In the genomic region with DNA sequence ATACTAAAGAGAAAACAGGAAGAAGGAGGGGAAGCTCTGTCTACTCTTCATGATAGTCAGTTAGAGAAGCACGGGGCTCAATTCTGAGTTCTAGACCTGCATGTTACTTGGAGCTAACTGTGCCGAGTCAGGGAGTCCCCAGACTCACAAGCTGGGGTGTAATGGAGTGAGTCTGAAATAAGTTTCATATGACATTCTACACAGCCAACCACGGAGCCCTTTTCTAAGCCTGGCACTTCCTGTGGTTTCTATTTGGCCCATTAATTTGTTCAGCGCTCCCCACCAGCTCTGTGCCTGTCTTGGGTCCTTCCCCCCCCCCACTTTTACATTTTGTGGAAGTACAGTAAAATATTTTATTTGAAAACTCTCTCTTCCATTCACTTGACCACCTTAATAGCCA, we compare ENCODE assay signal across 19 mouse cellular contexts. TPM values are rescaled to one million over a fixed set of nuclear protein-coding genes. Genes with fewer than 3 reads are reported as not detected.
DNase-seq lines count a peak whose midpoint lies in the region; ATAC-seq and TF ChIP-seq lines count a peak whose summit lies in the region.
"Had no signal": no experiment of that assay in that cellular context is flagged by ENCODE, and none has a peak within 500 bp of the region (broad histone marks: within the 10 kb centered on the region; RNA-seq: fewer than 3 reads in every experiment).

No protein-coding gene starts in this region.

- H3K27ac ChIP-seq in kidney, embryonic 15.5 days, result 0 out of 2 replicates have a peak overlapping the region, but pooled peaks have one; percentile 51
- peak overlapping the region; percentile 69 for H3K27ac ChIP-seq in liver, postnatal 0 days (ENCODE audit: low read depth)
- H3K27ac ChIP-seq: limb, embryonic 12.5 days; midbrain, embryonic 15.5 days had no signal

- no peak overlapping the region for H3K4me2 ChIP-seq in kidney, embryonic 15.5 days
- H3K4me2 ChIP-seq in liver, postnatal 0 days (ENCODE audit: low read depth, low read length), result peak overlapping the region; percentile 61
- H3K4me2 ChIP-seq: limb, embryonic 12.5 days; midbrain, embryonic 15.5 days had no signal

- no peak for ATAC-seq in kidney, embryonic 15.5 days (replicated peaks; ENCODE audit: low FRiP score)
- ATAC-seq in CD4-positive, CD25-positive, alpha-beta regulatory T cell, adult 4 months, result peak; percentile 69
- peak; percentile 14 to 30; a peak in 2 of 4 replicates for ATAC-seq in hematopoietic stem cell, adult 5-6 weeks (replicated peaks in 1 of 2; ENCODE audit: insufficient read depth in 1 of 2, low FRiP score in 2 of 2, low TSS enrichment in 1 of 2, low read depth in 1 of 2, poor library complexity in 2 of 2, severe bottlenecking in 2 of 2)
- no peak for ATAC-seq in liver, postnatal 0 days
- no peak for ATAC-seq in megakaryocyte-erythroid progenitor cell, adult 5-6 weeks (replicated peaks; ENCODE audit: low FRiP score, low TSS enrichment, poor library complexity, severe bottlenecking)
- ATAC-seq: midbrain, embryonic 15.5 days had no signal

- H3K9me3 ChIP-seq in kidney, embryonic 15.5 days (replicated peaks), result no peaks in the 10 kb centered on the region
- H3K9me3 ChIP-seq in liver, postnatal 0 days (ENCODE audit: low read length), result no peaks in the 10 kb centered on the region
- H3K9me3 ChIP-seq: forebrain, embryonic 10.5 days; limb, embryonic 12.5 days; midbrain, embryonic 15.5 days had no signal

- WGBS in kidney, embryonic 15.5 days, result 62% methylated on average over 4 of the region's 4 CpGs
- 42% methylated on average over 4 of the region's 4 CpGs for WGBS in liver, postnatal 0 days (ENCODE audit: insufficient replicate concordance)

- no peak for TF ChIP-seq EP300 in liver, postnatal 0 days (IDR thresholded peaks at IDR 0.05; ENCODE audit: low read depth)

- no peak for TF ChIP-seq CTCF in liver, postnatal 0 days (IDR thresholded peaks at IDR 0.05; ENCODE audit: low read depth)

- no peak overlapping the region for H3K9ac ChIP-seq in kidney, embryonic 15.5 days
- peak overlapping the region; percentile 17; the same call in 1 of the 2 replicates for H3K9ac ChIP-seq in liver, postnatal 0 days (replicated peaks)
- H3K9ac ChIP-seq: limb, embryonic 12.5 days; midbrain, embryonic 15.5 days had no signal

- H3K36me3 ChIP-seq in kidney, embryonic 15.5 days, result no peaks in the 10 kb centered on the region
- H3K36me3 ChIP-seq in liver, postnatal 0 days (replicated peaks; ENCODE audit: insufficient read depth, low read length), result no peaks in the 10 kb centered on the region
- H3K36me3 ChIP-seq: limb, embryonic 12.5 days; midbrain, embryonic 15.5 days had no signal

- no peak overlapping the region for H3K4me3 ChIP-seq in kidney, embryonic 15.5 days (replicated peaks)
- no peak overlapping the region for H3K4me3 ChIP-seq in liver, postnatal 0 days (ENCODE audit: low read depth, low read length)
- H3K4me3 ChIP-seq: forebrain, embryonic 10.5 days; left cerebral cortex, adult 2 months; limb, embryonic 12.5 days; midbrain, embryonic 15.5 days had no signal

- peaks cover 8% of the 10 kb centered on the region; the same call in 1 of the 2 replicates for H3K4me1 ChIP-seq in kidney, embryonic 15.5 days
- H3K4me1 ChIP-seq in liver, postnatal 0 days (ENCODE audit: insufficient read depth), result peaks cover 58% of the 10 kb centered on the region

- no peak for DNase-seq in kidney, postnatal 36 days
- DNase-seq in liver, postnatal 0 days, result no peak
- no peak for DNase-seq in urinary bladder, postnatal 14 days (ENCODE audit: low spot score)
- no peak for DNase-seq in ovary, postnatal 10 days (ENCODE audit: low spot score)
- DNase-seq: cerebellum, adult 11-12 months; gastrocnemius, postnatal 14 days; heart, postnatal 4 days; kidney, adult 2 months; lung, postnatal 10 days; right cerebral cortex, postnatal 25 days; thymus, adult 18-20 months had no signal

- no peaks in the 10 kb centered on the region for H3K27me3 ChIP-seq in kidney, embryonic 15.5 days
- H3K27me3 ChIP-seq in liver, postnatal 0 days (ENCODE audit: insufficient read depth, low read length), result no peaks in the 10 kb centered on the region
- H3K27me3 ChIP-seq: limb, embryonic 12.5 days; midbrain, embryonic 15.5 days had no signal

RNA-seq across cellular contexts. Expression of a gene that starts 27.3 kb away (rescaled TPM):
- 1.8 TPM in 2 replicates for polyA plus RNA-seq in kidney, embryonic 15.5 days (2015; fragmentation: Nextera tagmentation; extraction: Ambion mirVana)
- 10 to 100 TPM; 23.6 to 29.0 TPM for polyA plus RNA-seq in CD4-positive, CD25-positive, alpha-beta regulatory T cell, adult 4 months (2017; shearing (Covaris generic))
- 45.8 and 63.6 TPM in 2 replicates for total RNA-seq in hematopoietic stem cell, adult 5-6 weeks (2017)
- 2.7 and 2.8 TPM in 2 replicates for polyA plus RNA-seq in liver, postnatal 0 days (2015; fragmentation: Nextera tagmentation; extraction: Ambion mirVana)
- 60.9 and 112 TPM in 2 replicates for total RNA-seq in megakaryocyte-erythroid progenitor cell, adult 5-6 weeks (2014; fragmentation: Nextera tagmentation)
- 46.9 and 67.8 TPM in 2 replicates for total RNA-seq in megakaryocyte-erythroid progenitor cell, adult 5-6 weeks (2017)

Comparison
In these comparisons a context has a peak if more than half of its experiments do, and no peak if none do; other contexts are left out.
1. ATAC-seq: peak in CD4-positive, CD25-positive, alpha-beta regulatory T cell, adult 4 months (single experiment) and hematopoietic stem cell, adult 5-6 weeks (2 of 2); none in kidney, embryonic 15.5 days (single experiment), liver, postnatal 0 days (single experiment) and megakaryocyte-erythroid progenitor cell, adult 5-6 weeks (single experiment).